Mouse (Mus musculus) stomach, embryonic 15.5 days (tissue): Measurements from ENCODE around the gene Hsd3b4. TPM values are rescaled to one million over a fixed set of nuclear protein-coding genes. Genes with fewer than 3 reads are reported as not detected.
"Not testable (repeated sequence)": the region's sequence is repeated elsewhere in the genome, so short reads cannot be mapped to it uniquely, and the experiment has no call there.

ENCODE experiments used
- ATAC-seq: fragments of 200-750 bp; cut with Nextera tagmentation; 2 replicates; pipeline ENCODE4 v1.8.0; 2017; ENCODE audit warnings: low read depth, moderate number of reproducible peaks, moderate TSS enrichment; ENCODE audit not compliant: insufficient read depth, low FRiP score
- H3K27ac ChIP-seq: fragments of 300-500 bp; sonication (generic); 2 replicates; pipeline ENCODE4 v1.5.1; 2015; ENCODE audit warnings: mild to moderate bottlenecking, inconsistent platforms
- H3K27me3 ChIP-seq: fragments of 300-500 bp; sonication (generic); replicated peaks from 2 replicates; pipeline ENCODE4 v1.6.1; 2015; ENCODE audit warnings: inconsistent platforms
- H3K36me3 ChIP-seq: fragments of 300-500 bp; sonication (generic); 2 replicates; pipeline ENCODE4 v1.6.1; 2015; ENCODE audit warnings: inconsistent platforms
- H3K4me1 ChIP-seq: fragments of 300-500 bp; sonication (generic); 2 replicates; pipeline ENCODE4 v1.6.1; 2015; ENCODE audit warnings: inconsistent platforms
- H3K4me2 ChIP-seq: fragments of 300-500 bp; sonication (generic); 2 replicates; pipeline ENCODE4 v1.6.1; 2015; ENCODE audit warnings: mild to moderate bottlenecking, inconsistent platforms
- H3K4me3 ChIP-seq: fragments of 300-500 bp; sonication (generic); replicated peaks from 2 replicates; pipeline ENCODE4 v1.5.1; 2015; ENCODE audit warnings: inconsistent platforms
- H3K9ac ChIP-seq: fragments of 300-500 bp; sonication (generic); 2 replicates; pipeline ENCODE4 v1.6.1; 2015; ENCODE audit warnings: inconsistent platforms
- H3K9me3 ChIP-seq: fragments of 300-500 bp; sonication (generic); 2 replicates; pipeline ENCODE4 v1.6.1; 2016; ENCODE audit warnings: inconsistent platforms
- WGBS: fragments of 180-500 bp; shearing (Covaris S2); methylation state at CpG from one replicate; pipeline ENCODE4 v1.1.7; 2015; 5-methylcytosine and 5-hydroxymethylcytosine counted together
- polyA plus RNA-seq: library from polyadenylated mRNA; unstranded; fragments of >200 nt; fragmentation: Nextera tagmentation; extraction: Ambion mirVana; gene quantifications from 2 replicates; pipeline ENCODE4 v1.2.1, GENCODE M21; 2015

Hsd3b4 gene
- polyA plus RNA-seq, 1 experiment from 2014 or later, result not detected

DNA sequence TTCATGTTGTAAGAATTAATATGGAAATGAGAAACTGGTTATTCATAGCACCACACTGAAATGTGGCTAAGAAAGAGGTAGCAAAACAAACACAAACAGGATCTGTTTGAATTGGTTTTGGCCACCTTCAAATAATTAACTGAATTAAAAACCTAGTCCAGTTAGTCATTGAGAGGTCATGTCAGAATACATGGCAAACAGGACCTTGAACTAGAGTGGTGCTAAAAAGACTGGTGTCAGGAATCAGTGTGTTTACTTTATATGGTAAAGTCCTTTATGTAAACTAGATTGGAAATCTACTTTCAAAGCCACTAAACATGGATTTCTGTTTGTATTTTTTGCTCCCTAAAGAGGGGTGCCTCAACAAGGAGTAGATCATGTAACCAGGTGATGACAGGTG lies 38.8 kb downstream of the Hsd3b4 start:
- not testable (repeated sequence) for H3K4me3 ChIP-seq, H3K36me3 ChIP-seq, H3K4me2 ChIP-seq, ATAC-seq, H3K9ac ChIP-seq, H3K27me3 ChIP-seq, H3K27ac ChIP-seq, H3K9me3 ChIP-seq, H3K4me1 ChIP-seq

DNA sequence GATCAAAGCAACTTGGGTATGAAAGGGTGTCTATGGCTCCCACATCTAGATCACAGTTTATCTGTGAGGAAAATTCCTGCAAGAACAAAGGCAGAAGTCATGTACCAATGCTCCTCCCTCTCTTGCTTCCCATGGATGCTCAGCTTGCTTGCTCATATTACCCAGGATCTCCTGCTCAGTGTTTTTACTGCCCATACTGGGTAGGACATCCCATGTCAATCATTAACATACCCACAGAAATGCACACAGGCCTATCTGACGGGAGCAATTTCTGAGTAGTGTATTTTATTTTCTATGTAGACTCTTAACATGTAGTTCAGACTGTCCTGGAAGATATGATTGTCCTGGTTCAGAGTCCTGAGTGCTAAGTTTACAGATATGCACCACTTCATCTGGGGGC lies 39.3 kb downstream of the Hsd3b4 start:
- H3K9me3 ChIP-seq, H3K27me3 ChIP-seq, H3K9ac ChIP-seq, H3K4me3 ChIP-seq, H3K36me3 ChIP-seq, H3K4me1 ChIP-seq, ATAC-seq, H3K27ac ChIP-seq, H3K4me2 ChIP-seq: not testable (repeated sequence)
- no CpG with 5 or more reads among the region's 1 CpGs for WGBS

DNA sequence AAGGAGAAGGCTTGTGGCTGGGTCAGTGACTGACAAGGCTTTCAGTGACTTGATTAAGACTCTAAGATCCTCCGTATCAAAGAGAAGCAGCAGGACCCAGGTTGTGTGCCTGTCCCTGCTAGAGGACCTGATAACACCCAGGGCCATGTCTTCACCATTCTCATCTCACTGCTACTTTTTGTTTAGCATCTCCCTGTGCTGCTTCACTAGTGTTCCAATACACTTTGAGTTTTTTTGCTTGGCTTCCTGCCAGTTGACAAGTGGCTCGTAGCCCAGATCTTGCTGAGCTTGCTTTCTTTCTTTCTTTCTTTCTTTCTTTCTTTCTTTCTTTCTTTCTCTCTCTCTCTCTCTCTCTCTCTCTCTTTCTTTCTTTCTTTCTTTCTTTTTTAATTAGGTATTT lies 41.0 kb downstream of the Hsd3b4 start:
- 40% methylated on average over 1 of the region's 2 CpGs for WGBS
- not testable (repeated sequence) for H3K4me3 ChIP-seq, H3K36me3 ChIP-seq, H3K4me1 ChIP-seq, H3K9me3 ChIP-seq, H3K9ac ChIP-seq, H3K27me3 ChIP-seq, ATAC-seq, H3K27ac ChIP-seq, H3K4me2 ChIP-seq

DNA sequence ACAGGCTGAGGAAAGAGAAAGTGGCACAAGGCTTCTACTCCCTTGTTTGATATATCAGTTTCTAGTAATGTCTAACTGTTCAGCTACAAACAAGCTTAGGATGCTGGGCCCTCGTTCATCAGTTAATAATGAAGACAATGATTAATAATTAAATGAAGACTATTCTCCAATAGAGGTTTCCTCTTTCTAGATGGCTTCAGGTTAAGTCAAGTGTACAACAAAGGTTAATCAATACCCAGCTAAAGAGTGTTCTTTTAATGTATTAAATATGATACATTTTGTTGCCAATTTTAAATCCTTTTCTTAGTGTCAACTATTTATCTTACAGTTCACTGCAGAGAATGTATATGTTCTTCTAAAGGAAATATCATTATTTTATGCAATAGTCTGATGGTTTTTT lies 53.3 kb downstream of the Hsd3b4 start, which contains the start of gene Gm4450:
TSS of gene Gm4450 (minus strand) at position 101 of the 400 bp plus-strand sequence.
- H3K27me3 ChIP-seq, H3K27ac ChIP-seq, H3K9ac ChIP-seq, H3K4me2 ChIP-seq, H3K9me3 ChIP-seq, H3K4me3 ChIP-seq, ATAC-seq, H3K36me3 ChIP-seq, H3K4me1 ChIP-seq: not testable (repeated sequence)
- WGBS, result no CpG with 5 or more reads among the region's 1 CpGs

DNA sequence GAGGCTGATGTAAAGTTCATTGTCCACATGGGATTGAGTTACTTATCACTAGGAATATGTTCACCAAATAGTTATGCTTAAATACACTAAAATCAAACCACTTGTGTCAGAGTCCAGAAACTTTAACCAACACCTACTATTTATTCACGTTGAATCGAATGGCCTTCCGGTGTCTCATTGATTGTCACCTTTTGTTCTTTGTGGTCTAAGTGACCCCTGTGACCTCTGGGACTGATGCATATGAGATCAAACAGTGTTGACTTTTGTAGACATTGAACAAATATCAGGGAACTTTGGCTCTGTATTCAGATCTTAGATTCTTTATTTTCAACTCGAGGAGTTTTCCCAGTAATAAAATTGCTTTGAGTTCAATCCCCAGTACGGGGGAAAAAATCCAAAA lies 56.5 kb downstream of the Hsd3b4 start:
- not testable (repeated sequence) for H3K9ac ChIP-seq, ATAC-seq, H3K4me3 ChIP-seq, H3K36me3 ChIP-seq, H3K27me3 ChIP-seq, H3K9me3 ChIP-seq, H3K27ac ChIP-seq, H3K4me2 ChIP-seq, H3K4me1 ChIP-seq
- 74% methylated on average over 5 of the region's 5 CpGs for WGBS

Other genes with a start within 250 kb of the Hsd3b4 start
- 55.7 and 61.3 TPM in 2 replicates for gene Hmgcs2, start 230.1 kb downstream of the Hsd3b4 start, polyA plus RNA-seq
- gene Phgdh, start 170.5 kb downstream of the Hsd3b4 start, polyA plus RNA-seq, result 272 and 344 TPM in 2 replicates
- gene Zfp697, start 128.1 kb downstream of the Hsd3b4 start, polyA plus RNA-seq, result 5.8 and 6.1 TPM in 2 replicates
- not detected in 2 replicates for gene Gm4450, start 53.4 kb downstream of the Hsd3b4 start, polyA plus RNA-seq
- gene Gm10681, start 78.3 kb upstream of the Hsd3b4 start, polyA plus RNA-seq, result not detected in 2 replicates
- gene Hsd3b5, start 119.7 kb upstream of the Hsd3b4 start, polyA plus RNA-seq, result not detected in 2 replicates
- gene Hsd3b2, start 214.0 kb upstream of the Hsd3b4 start, polyA plus RNA-seq, result 0.08 and 0.09 TPM in 2 replicates